Mouse (Mus musculus): ENCODE data around the gene Sesn1. TPM values are rescaled to one million over a fixed set of nuclear protein-coding genes. Genes with fewer than 3 reads are reported as not detected.

Gene Sesn1
- polyA plus RNA-seq, 1 experiment from 2014 or later = 30.5 TPM

DNA sequence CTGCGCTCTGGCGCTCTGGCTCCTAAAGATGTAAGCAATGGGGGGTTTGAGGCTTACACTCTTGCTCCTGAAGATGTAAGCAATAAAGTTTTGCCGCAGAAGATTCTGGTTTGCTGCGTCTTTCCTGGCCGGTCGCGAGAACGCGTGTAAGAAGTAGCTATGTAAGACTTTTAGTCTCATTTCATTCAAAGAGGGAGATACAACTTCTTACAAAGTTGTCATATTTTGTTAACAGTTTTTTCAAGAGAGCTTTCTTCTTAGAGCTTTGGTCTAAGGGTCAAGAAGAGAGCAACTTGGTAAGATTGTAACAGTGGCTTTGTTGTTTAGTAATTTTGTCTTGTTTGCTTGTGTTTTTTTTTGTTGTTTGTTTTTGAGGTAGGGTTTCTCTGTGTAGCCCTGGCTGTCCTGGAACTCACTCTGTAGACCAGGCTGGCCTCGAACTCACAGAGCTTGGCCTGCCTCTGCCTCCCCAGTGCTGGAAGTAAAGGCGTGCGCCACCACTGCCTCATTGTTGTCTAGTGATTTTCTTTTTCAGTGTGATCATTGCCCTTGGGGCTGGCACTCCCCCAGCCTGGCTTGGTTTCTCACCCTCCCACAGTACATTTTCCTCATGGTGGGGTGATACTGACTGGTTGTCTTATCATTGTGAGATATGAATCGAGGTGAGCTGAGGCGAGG is 143.3 kb downstream of the Sesn1 start:
- Histone ChIP-seq H3K4me2 (no peak overlapping the region), H3K27ac (ENCODE audit: low read depth) (no peak overlapping the region), H3K4me3 (ENCODE audit: low read depth, low read length) (no peak overlapping the region), H3K4me1 (ENCODE audit: insufficient read depth) (no peaks in the 10 kb centered on the region), H3K27me3 (ENCODE audit: insufficient read depth, low read length) (no peaks in the 10 kb centered on the region), H3K36me3 (ENCODE audit: insufficient read depth) (no peaks in the 10 kb centered on the region), H3K9me3 (ENCODE audit: low read depth, low read length) (no peaks in the 10 kb centered on the region), H3K9ac (no peak overlapping the region)
- 91% methylated on average over 14 of the region's 14 CpGs for WGBS
- TF ChIP-seq CTCF (IDR thresholded peaks at IDR 0.05; ENCODE audit: low read depth) = no peak
- DNase-seq = no peak
- no peak for ATAC-seq (ENCODE audit: insufficient read depth)

DNA sequence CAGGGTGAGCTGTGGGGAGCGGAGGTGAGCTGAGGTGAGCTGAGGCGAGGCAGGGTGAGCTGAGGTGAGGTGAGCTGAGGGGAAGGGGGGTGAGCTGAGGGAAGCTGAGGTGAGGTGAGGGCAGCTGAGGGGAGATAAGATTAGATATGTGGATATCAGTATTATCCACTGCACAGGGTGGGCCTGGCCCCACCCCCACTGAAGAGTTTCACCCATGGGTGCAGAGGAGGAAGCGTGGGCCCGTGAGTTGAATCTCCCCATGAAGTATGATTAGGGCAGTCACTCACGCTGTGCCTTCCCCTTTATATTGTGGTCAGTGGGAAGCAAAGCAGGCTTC is 143.8 kb downstream of the Sesn1 start:
- no peaks in the 10 kb centered on the region for H3K27me3 ChIP-seq (ENCODE audit: insufficient read depth, low read length)

DNA sequence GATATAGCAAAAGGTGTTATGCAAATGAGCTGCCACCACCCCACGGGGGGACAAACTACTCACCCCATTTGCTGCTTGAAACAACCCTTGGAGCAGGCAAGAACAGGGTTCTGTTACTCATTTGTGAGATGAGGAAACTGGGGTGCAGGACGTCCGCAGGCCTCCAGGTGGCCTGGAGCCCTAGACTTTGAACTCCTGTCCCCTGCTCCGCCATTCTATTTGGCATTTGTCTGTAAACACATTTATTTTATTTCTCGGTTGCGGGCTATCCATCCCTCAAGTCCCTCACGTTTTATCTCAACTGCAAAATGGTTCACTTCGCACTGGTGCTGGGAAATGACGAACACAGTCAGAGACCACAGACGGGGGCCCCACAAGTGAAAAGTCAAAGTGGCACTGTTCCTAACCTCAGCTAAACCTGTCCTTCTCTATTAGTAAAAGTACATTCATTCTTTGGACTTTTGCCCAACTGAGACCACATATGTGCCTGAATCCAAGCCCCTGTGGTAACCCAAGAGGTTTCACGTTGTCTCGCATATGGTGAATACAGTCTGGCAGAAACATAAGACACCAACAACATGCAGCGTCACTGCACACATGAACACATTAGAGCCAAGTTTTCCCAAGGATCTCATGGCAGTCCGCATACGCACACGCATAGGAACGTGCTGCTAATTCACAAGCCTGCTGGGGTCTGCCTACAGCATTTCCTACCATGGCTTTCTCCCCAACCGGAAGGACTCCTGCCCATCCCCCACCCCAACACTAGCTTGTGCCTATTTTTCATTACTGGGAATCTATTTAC is 147.9 kb downstream of the Sesn1 start:
- no peak overlapping the region for H3K27ac ChIP-seq (ENCODE audit: low read depth)
- 83% methylated on average over 18 of the region's 18 CpGs for WGBS
- H3K4me3 ChIP-seq (ENCODE audit: low read depth, low read length) = no peak overlapping the region
- H3K36me3 ChIP-seq (ENCODE audit: insufficient read depth) = no peaks in the 10 kb centered on the region
- no peaks in the 10 kb centered on the region for H3K9me3 ChIP-seq (ENCODE audit: low read depth, low read length)
- H3K4me2 ChIP-seq = no peak overlapping the region
- DNase-seq (no peak), ATAC-seq (ENCODE audit: insufficient read depth) (no peak)
- no peak for TF ChIP-seq CTCF (IDR thresholded peaks at IDR 0.05; ENCODE audit: low read depth)
- H3K27me3 ChIP-seq (ENCODE audit: insufficient read depth, low read length) = no peaks in the 10 kb centered on the region
- H3K4me1 ChIP-seq (ENCODE audit: insufficient read depth) = no peaks in the 10 kb centered on the region
- H3K9ac ChIP-seq = no peak overlapping the region

More for the DNA sequence above, 143.8 kb downstream of the Sesn1 start:
- WGBS = 88% methylated on average over 5 of the region's 5 CpGs
- no peak overlapping the region for H3K4me3 ChIP-seq (ENCODE audit: low read depth, low read length)
- no peak for DNase-seq
- H3K36me3 ChIP-seq (ENCODE audit: insufficient read depth) = no peaks in the 10 kb centered on the region
- no peak for ATAC-seq (ENCODE audit: insufficient read depth)
- H3K9ac ChIP-seq = no peak overlapping the region
- H3K4me2 ChIP-seq = no peak overlapping the region
- H3K4me1 ChIP-seq (ENCODE audit: insufficient read depth) = no peaks in the 10 kb centered on the region
- no peak for TF ChIP-seq CTCF (IDR thresholded peaks at IDR 0.05; ENCODE audit: low read depth)
- H3K27ac ChIP-seq (ENCODE audit: low read depth) = no peak overlapping the region
- no peaks in the 10 kb centered on the region for H3K9me3 ChIP-seq (ENCODE audit: low read depth, low read length)

Other genes with a start within 250 kb of the Sesn1 start
- gene Ccdc162, start 93.3 kb upstream of the Sesn1 start, polyA plus RNA-seq (2014; fragmentation: Nextera tagmentation; extraction: Ambion mirVana) = 0.20 and 0.32 TPM in 2 replicates
- gene Cep57l1, start 64 bp upstream of the Sesn1 start, polyA plus RNA-seq (2014; fragmentation: Nextera tagmentation; extraction: Ambion mirVana) = 23.2 and 25.3 TPM in 2 replicates
- gene Armc2, start 208.5 kb downstream of the Sesn1 start, polyA plus RNA-seq (2014; fragmentation: Nextera tagmentation; extraction: Ambion mirVana) = 1.6 and 2.6 TPM in 2 replicates

Measured in lung, embryonic 14.5 days (tissue).